Mouse (Mus musculus): ENCODE data around the gene Btnl4.
A peak's percentile ranks its signal among the peaks of the same experiment; 100 is the strongest.

Btnl4 gene

GRCm38 (mm10) chr17:34437120-34437519 lies 40.0 kb downstream of the Btnl4 start:
- DNase-seq (ENCODE audit: low spot score in 2 of 2): peak in 1 of 2 experiments; percentile 7

GRCm38 (mm10) chr17:34427597-34427996 lies 49.5 kb downstream of the Btnl4 start:
- peak; percentile 15 to 37 for DNase-seq (ENCODE audit: low spot score in 2 of 2)

- DNase-seq (ENCODE audit: low spot score in 2 of 2): no peak
Observed at GRCm38 (mm10) chr17:34420014-34420413, 57.1 kb downstream of the Btnl4 start.
